Mouse (Mus musculus): ENCODE measurements around the gene Ankra2. TPM values are rescaled to one million over a fixed set of nuclear protein-coding genes. Genes with fewer than 3 reads are reported as not detected.

The Ankra2 gene
- polyA plus RNA-seq, 1 experiment from 2014 or later: 36.6 TPM

DNA sequence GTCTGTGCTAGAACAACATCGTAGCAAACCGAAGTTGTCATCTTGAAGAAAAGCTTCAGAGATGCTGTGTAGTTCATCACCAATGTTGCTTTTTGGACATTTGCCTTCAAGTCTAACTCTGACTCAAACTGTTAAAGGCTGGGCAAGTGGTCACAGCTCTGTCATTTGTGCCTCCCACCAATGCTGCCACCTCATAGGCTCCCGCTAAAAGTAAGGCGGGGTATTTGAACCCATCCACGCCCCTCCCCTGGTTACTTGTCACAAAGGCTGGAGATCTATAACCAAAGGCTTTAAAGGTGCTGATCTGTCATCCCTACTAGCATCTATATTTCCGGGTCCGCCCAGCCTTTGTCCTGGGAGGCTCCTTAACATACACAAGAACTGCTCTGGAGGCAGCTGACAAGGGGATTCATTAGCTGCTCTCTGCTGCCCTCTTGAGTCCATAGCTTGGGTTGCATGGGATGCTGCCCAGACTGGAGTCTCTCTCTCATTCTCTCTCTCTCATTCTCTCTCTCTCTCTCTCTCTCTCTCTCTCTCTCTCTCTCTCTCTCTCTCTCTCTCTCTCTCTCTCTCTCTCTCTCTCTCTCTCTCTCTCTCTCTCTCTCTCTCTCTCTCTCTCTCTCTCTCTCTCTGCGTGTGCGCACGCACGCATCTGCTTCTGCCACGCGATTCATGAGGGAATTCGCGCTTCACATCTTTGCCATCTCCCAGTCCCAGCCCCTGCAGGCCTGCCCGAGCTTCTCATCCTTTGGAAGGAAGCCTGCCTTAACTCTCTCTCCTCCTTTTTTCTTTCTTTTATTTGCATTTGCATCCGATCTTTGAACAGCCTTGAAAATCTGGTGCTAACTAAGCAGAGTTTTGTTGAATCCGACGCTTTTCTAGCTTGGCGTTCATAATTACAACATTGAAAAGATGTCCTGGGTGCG lies 36.2 kb downstream of the Ankra2 start:
- H3K36me3 ChIP-seq: no peaks in the 10 kb centered on the region
- no peaks in the 10 kb centered on the region for H3K27me3 ChIP-seq
- WGBS: 57% methylated on average over 21 of the region's 21 CpGs
- peak overlapping the region; percentile 39 for H3K4me2 ChIP-seq (replicated peaks)
- no peak overlapping the region for H3K4me3 ChIP-seq
- no peak overlapping the region for H3K9ac ChIP-seq (replicated peaks)
- 0 out of 2 replicates have a peak, but pooled peaks cover 4% of the 10 kb centered on the region for H3K4me1 ChIP-seq
- no peaks in the 10 kb centered on the region for H3K9me3 ChIP-seq
- H3K27ac ChIP-seq (replicated peaks): no peak overlapping the region
- ATAC-seq (ENCODE audit: low FRiP score, low read depth): peak; percentile 90

DNA sequence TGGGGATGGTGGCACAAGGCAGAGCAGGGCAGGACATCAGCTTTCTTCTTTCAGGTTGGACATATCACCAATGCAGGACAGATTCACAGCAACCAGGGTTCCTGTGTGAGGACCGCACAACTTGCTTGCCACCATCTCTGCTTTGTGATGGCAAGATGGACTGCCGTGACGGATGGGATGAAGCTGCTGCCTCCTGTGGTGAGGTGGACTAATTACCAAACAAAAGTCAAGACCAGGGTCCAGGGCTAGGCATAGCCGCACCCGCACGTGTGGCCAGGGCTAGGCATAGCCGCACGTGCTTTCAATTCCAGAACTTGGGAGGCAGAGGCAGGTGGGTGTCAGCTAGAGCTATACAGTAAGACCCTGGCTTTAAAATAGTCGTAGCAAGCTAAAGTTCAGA lies 42.4 kb downstream of the Ankra2 start:
- H3K27me3 ChIP-seq: no peaks in the 10 kb centered on the region
- no peak overlapping the region for H3K4me2 ChIP-seq (replicated peaks)
- 91% methylated on average over 9 of the region's 9 CpGs for WGBS
- no peak overlapping the region for H3K4me3 ChIP-seq
- no peak for ATAC-seq (ENCODE audit: low FRiP score, low read depth)
- H3K27ac ChIP-seq (replicated peaks): no peak overlapping the region
- peaks cover 9% of the 10 kb centered on the region; the same call in 1 of the 2 replicates for H3K4me1 ChIP-seq
- H3K9me3 ChIP-seq: no peaks in the 10 kb centered on the region
- no peak overlapping the region for H3K9ac ChIP-seq (replicated peaks)
- H3K36me3 ChIP-seq: peaks cover 24% of the 10 kb centered on the region

DNA sequence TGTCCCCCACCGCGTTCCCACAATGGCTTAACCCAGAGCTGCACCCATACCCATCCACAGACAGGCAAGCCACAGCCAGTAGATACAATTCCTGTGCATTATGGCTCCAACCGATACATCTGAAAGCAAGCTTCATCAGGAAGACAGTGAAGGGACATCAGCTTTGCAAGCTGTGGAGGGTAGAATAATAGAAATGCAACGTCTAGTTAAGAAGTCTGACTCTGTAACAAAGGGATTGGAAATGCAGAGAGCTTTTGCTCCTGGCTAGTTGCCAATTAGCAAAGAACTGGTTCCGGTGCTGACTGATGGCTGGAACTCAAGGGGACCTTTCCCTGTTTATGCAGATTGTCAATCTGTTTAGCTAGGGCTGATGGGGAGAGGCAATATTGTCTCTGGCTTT lies 43.5 kb downstream of the Ankra2 start:
- Histone ChIP-seq H3K27me3 (no peaks in the 10 kb centered on the region), H3K36me3 (peaks cover 36% of the 10 kb centered on the region), H3K9ac (replicated peaks) (no peak overlapping the region), H3K4me3 (no peak overlapping the region), H3K9me3 (no peaks in the 10 kb centered on the region), H3K4me2 (replicated peaks) (no peak overlapping the region), H3K27ac (replicated peaks) (0 out of 2 replicates have a peak overlapping the region, but pooled peaks have one; percentile 5), H3K4me1 (peaks cover 9% of the 10 kb centered on the region; the same call in 1 of the 2 replicates)
- 39% methylated on average over 5 of the region's 5 CpGs for WGBS
- no peak for ATAC-seq (ENCODE audit: low FRiP score, low read depth)

- H3K4me1 ChIP-seq: peaks cover 9% of the 10 kb centered on the region; the same call in 1 of the 2 replicates
- H3K9ac ChIP-seq (replicated peaks): no peak overlapping the region
- no peak overlapping the region for H3K4me2 ChIP-seq (replicated peaks)
- H3K36me3 ChIP-seq: peaks cover 41% of the 10 kb centered on the region
- no peak overlapping the region for H3K4me3 ChIP-seq
- H3K27ac ChIP-seq (replicated peaks): peak overlapping the region; percentile 35
- no peaks in the 10 kb centered on the region for H3K27me3 ChIP-seq
- H3K9me3 ChIP-seq: no peaks in the 10 kb centered on the region
- 57% methylated on average over 14 of the region's 14 CpGs for WGBS
- ATAC-seq (ENCODE audit: low FRiP score, low read depth): no peak
Observed at GRCm38 (mm10) chr13:98306852-98307475, 44.1 kb downstream of the Ankra2 start.

GRCm38 (mm10) chr13:98308004-98308403 lies 45.1 kb downstream of the Ankra2 start:
- Histone ChIP-seq H3K9ac (replicated peaks) (no peak overlapping the region), H3K27ac (replicated peaks) (no peak overlapping the region), H3K4me3 (no peak overlapping the region), H3K4me1 (peaks cover 9% of the 10 kb centered on the region; the same call in 1 of the 2 replicates), H3K27me3 (no peaks in the 10 kb centered on the region), H3K4me2 (replicated peaks) (no peak overlapping the region), H3K36me3 (peaks cover 51% of the 10 kb centered on the region), H3K9me3 (no peaks in the 10 kb centered on the region)
- WGBS: 83% methylated on average over 5 of the region's 5 CpGs
- ATAC-seq (ENCODE audit: low FRiP score, low read depth): no peak

- Histone ChIP-seq H3K36me3 (peaks cover 58% of the 10 kb centered on the region), H3K4me3 (no peak overlapping the region), H3K9ac (replicated peaks) (no peak overlapping the region), H3K27ac (replicated peaks) (no peak overlapping the region), H3K27me3 (no peaks in the 10 kb centered on the region), H3K9me3 (no peaks in the 10 kb centered on the region), H3K4me2 (replicated peaks) (no peak overlapping the region), H3K4me1 (peaks cover 9% of the 10 kb centered on the region; the same call in 1 of the 2 replicates)
- WGBS: 92% methylated on average over 4 of the region's 4 CpGs
- no peak for ATAC-seq (ENCODE audit: low FRiP score, low read depth)
Observed at GRCm38 (mm10) chr13:98308724-98309123, 45.9 kb downstream of the Ankra2 start.

GRCm38 (mm10) chr13:98311597-98311996 lies 48.7 kb downstream of the Ankra2 start:
- Histone ChIP-seq H3K4me2 (replicated peaks) (no peak overlapping the region), H3K9ac (replicated peaks) (no peak overlapping the region), H3K4me3 (no peak overlapping the region), H3K4me1 (peaks cover 20% of the 10 kb centered on the region), H3K27ac (replicated peaks) (no peak overlapping the region), H3K36me3 (peaks cover 59% of the 10 kb centered on the region), H3K27me3 (no peaks in the 10 kb centered on the region), H3K9me3 (no peaks in the 10 kb centered on the region)
- no peak for ATAC-seq (ENCODE audit: low FRiP score, low read depth)
- WGBS: 95% methylated on average over 5 of the region's 5 CpGs

GRCm38 (mm10) chr13:98313631-98314030 lies 50.8 kb downstream of the Ankra2 start:
- H3K4me2 ChIP-seq (replicated peaks): no peak overlapping the region
- no peaks in the 10 kb centered on the region for H3K9me3 ChIP-seq
- 89% methylated on average over 7 of the region's 7 CpGs for WGBS
- no peak for ATAC-seq (ENCODE audit: low FRiP score, low read depth)
- H3K36me3 ChIP-seq: peaks cover 49% of the 10 kb centered on the region
- no peak overlapping the region for H3K9ac ChIP-seq (replicated peaks)
- no peak overlapping the region for H3K27ac ChIP-seq (replicated peaks)
- no peak overlapping the region for H3K4me3 ChIP-seq
- peaks cover 15% of the 10 kb centered on the region for H3K4me1 ChIP-seq
- no peaks in the 10 kb centered on the region for H3K27me3 ChIP-seq

- Histone ChIP-seq H3K4me2 (replicated peaks) (peak overlapping the region; percentile 72), H3K27me3 (no peaks in the 10 kb centered on the region), H3K9me3 (no peaks in the 10 kb centered on the region), H3K4me3 (peak overlapping the region; percentile 85; the same call in 1 of the 2 replicates), H3K27ac (replicated peaks) (no peak overlapping the region), H3K9ac (replicated peaks) (no peak overlapping the region), H3K4me1 (peaks cover 15% of the 10 kb centered on the region), H3K36me3 (peaks cover 37% of the 10 kb centered on the region)
- no peak for ATAC-seq (ENCODE audit: low FRiP score, low read depth)
- 81% methylated on average over 4 of the region's 4 CpGs for WGBS
Observed at GRCm38 (mm10) chr13:98315124-98315523, 52.2 kb downstream of the Ankra2 start.

DNA sequence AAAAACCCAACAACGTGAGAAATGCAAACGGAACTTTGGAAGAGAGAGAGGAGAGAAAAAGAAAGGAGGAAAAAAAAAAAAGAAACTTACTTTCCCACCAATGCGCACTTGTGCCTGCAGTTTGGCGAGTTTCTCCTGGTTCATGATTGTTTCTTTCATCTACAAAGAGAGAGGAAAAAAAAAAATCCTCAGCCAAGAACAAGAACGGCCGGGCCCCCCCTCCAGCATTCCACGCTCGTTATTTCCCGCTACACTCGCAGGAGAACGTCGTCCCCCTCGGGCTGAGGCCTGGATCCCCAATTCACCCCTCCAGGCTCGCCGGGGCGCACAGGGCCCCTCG lies 53.2 kb downstream of the Ankra2 start:
- 0% methylated on average over 17 of the region's 17 CpGs for WGBS
- peak overlapping the region; percentile 84 for H3K27ac ChIP-seq (replicated peaks)
- no peaks in the 10 kb centered on the region for H3K27me3 ChIP-seq
- H3K4me1 ChIP-seq: peaks cover 15% of the 10 kb centered on the region
- ATAC-seq (ENCODE audit: low FRiP score, low read depth): no peak
- peak overlapping the region; percentile 85 for H3K4me3 ChIP-seq
- peak overlapping the region; percentile 98 for H3K9ac ChIP-seq (replicated peaks)
- H3K36me3 ChIP-seq: peaks cover 27% of the 10 kb centered on the region
- H3K4me2 ChIP-seq (replicated peaks): peak overlapping the region; percentile 72
- H3K9me3 ChIP-seq: no peaks in the 10 kb centered on the region

DNA sequence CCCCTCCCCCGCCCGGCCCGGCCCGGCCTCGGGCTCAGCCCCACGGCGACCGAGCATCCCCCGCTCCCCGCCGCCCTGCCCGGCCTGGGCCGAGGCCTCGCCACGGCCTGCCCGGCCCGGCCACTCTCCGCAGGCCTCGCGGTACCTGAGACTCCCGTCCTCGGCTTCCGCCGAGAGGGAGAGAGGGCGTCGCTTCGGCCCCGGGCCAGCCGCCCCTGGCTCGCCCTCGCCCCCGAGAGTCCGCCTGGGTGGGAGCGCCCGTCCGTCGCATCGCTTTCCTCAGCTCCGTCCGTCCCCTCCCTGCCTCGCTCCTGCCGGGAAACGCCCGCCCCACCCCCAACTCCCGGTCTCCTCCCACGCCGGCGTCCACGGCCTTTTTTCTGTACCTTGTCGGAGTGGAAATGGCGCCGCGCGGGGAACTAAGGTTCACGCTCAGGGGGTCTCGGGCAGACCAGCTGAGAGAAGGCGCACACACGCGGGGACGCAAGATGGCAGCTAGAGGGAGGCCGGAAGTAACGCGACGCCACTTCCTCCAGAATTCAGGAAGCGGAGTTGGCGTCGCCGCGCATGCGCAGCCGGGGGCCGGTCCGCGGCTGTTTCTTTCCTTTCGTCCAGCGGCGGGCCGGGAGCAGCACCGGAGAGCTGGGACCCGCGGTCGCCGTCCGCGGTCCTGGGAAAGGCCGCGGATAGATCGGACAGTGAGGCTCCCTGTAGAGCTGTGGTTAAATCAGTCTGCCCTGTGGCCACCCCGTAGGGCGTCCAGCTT lies 53.8 kb downstream of the Ankra2 start, which contains the start of gene Btf3:
Gene Btf3, minus strand, starts transcription at position 527 of the 766 bp plus-strand sequence.
- peak within 1 kb of the TSS; percentile 84 for H3K27ac ChIP-seq (replicated peaks)
- peak within 1 kb of the TSS; percentile 72 for H3K4me2 ChIP-seq (replicated peaks)
- under 1% methylated on average over 84 of the region's 90 CpGs for WGBS

More for the DNA sequence above, 53.8 kb downstream of the Ankra2 start, which contains the start of gene Btf3:
- H3K9me3 ChIP-seq: no peaks in the 10 kb centered on the region
- peak within 1 kb of the TSS; percentile 98 for H3K9ac ChIP-seq (replicated peaks)
- no peaks in the 10 kb centered on the region for H3K27me3 ChIP-seq
- ATAC-seq (ENCODE audit: low FRiP score, low read depth): peak; percentile 94
- H3K36me3 ChIP-seq: peaks cover 21% of the 10 kb centered on the region
- peaks cover 15% of the 10 kb centered on the region for H3K4me1 ChIP-seq
- peak within 1 kb of the TSS; percentile 85 for H3K4me3 ChIP-seq
